Mouse (Mus musculus): Measurements from ENCODE around the gene Smarca4. TPM values are rescaled to one million over a fixed set of nuclear protein-coding genes. Genes with fewer than 3 reads are reported as not detected.

Gene Smarca4
- total and polyA plus RNA-seq, 2 experiments from 2014 or later = 22.2 to 55.9 TPM

DNA sequence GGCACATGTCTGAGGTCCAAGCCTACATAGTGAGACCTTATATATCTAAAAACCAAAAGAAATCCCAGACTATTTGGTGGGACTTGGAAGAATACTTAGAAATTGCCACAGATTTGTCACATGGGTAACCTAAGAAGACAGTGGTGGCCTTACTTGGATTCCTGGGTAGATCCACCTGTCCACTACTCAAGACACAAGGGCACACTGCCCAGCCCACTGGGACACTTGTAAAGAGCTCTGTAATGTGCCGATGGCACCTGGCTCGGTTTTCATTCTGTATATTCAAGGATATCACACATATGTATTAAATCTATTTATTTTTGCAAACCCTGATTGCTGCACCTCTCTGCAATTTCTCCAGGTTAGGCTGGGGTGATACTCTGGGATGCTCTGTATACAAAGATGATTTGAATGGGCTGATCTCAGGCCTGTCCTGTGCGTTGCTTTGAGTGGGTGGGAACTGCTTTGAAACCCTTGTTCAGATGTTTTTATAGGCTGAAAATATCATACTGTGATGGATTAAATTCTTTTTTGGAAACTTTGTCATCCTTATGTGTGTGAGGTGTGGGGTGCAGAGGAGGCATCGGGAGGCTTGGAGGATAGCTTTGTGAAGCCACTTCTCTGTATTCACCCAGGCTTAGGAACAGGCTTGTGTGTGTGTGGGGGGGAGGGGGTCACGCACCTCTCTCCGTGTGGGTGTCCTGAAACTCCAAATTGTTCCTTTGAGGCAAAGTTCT lies 133.6 kb downstream of the Smarca4 start:
- no peak overlapping the region for H3K9ac ChIP-seq (replicated peaks; ENCODE audit: low read depth, low read length)
- no peak overlapping the region for H3K4me2 ChIP-seq (ENCODE audit: low read depth, low read length)
- H3K27me3 ChIP-seq (ENCODE audit: control insufficient read depth, insufficient read depth, low read length) = no peaks in the 10 kb centered on the region
- H3K4me3 ChIP-seq (ENCODE audit: low read depth, low read length) = no peak overlapping the region
- ATAC-seq (ENCODE audit: insufficient read depth, low read depth) = no peak
- peaks cover 40% of the 10 kb centered on the region for H3K36me3 ChIP-seq (replicated peaks; ENCODE audit: control insufficient read depth, insufficient read depth, low read length)
- H3K27ac ChIP-seq (ENCODE audit: low read depth) = no peak overlapping the region
- no peak for TF ChIP-seq CTCF (IDR thresholded peaks at IDR 0.05; ENCODE audit: low read depth)
- TF ChIP-seq EP300 (IDR thresholded peaks at IDR 0.05; ENCODE audit: low read depth) = no peak
- WGBS = 92% methylated on average over 6 of the region's 6 CpGs
- H3K4me1 ChIP-seq (ENCODE audit: control insufficient read depth, insufficient read depth) = peaks cover 42% of the 10 kb centered on the region
- no peak for DNase-seq (ENCODE audit: low spot score)
- H3K9me3 ChIP-seq (replicated peaks; ENCODE audit: control insufficient read depth, low read length) = no peaks in the 10 kb centered on the region

DNA sequence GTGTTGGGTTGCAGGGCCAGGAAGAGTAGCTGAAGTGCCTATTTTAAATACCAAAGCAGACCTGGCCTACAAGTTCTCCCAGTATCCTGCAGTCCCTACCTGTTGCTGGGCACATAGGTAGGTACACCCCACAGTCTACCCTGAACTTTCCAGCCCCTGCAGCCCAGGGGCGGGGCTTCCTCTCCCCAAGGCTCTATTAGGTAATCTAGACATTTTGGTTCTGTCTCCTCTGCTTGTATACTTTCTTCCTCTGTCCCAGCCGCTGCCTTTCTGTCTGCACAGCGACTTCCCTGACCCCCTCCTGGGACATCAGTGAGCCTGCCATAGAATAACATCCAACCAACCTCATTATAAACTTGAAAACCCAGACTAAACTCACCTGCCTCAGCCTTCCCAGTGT lies 134.4 kb downstream of the Smarca4 start:
- H3K9ac ChIP-seq (replicated peaks; ENCODE audit: low read depth, low read length) = no peak overlapping the region
- no peak overlapping the region for H3K4me3 ChIP-seq (ENCODE audit: low read depth, low read length)
- no peak for ATAC-seq (ENCODE audit: insufficient read depth, low read depth)
- no peak overlapping the region for H3K27ac ChIP-seq (ENCODE audit: low read depth)
- H3K36me3 ChIP-seq (replicated peaks; ENCODE audit: control insufficient read depth, insufficient read depth, low read length) = peaks cover 32% of the 10 kb centered on the region
- TF ChIP-seq EP300 (IDR thresholded peaks at IDR 0.05; ENCODE audit: low read depth) = no peak
- TF ChIP-seq CTCF (IDR thresholded peaks at IDR 0.05; ENCODE audit: low read depth) = no peak
- 84% methylated on average over 3 of the region's 3 CpGs for WGBS
- H3K27me3 ChIP-seq (ENCODE audit: control insufficient read depth, insufficient read depth, low read length) = no peaks in the 10 kb centered on the region
- H3K4me1 ChIP-seq (ENCODE audit: control insufficient read depth, insufficient read depth) = peaks cover 48% of the 10 kb centered on the region
- H3K4me2 ChIP-seq (ENCODE audit: low read depth, low read length) = no peak overlapping the region
- no peaks in the 10 kb centered on the region for H3K9me3 ChIP-seq (replicated peaks; ENCODE audit: control insufficient read depth, low read length)
- no peak for DNase-seq (ENCODE audit: low spot score)

DNA sequence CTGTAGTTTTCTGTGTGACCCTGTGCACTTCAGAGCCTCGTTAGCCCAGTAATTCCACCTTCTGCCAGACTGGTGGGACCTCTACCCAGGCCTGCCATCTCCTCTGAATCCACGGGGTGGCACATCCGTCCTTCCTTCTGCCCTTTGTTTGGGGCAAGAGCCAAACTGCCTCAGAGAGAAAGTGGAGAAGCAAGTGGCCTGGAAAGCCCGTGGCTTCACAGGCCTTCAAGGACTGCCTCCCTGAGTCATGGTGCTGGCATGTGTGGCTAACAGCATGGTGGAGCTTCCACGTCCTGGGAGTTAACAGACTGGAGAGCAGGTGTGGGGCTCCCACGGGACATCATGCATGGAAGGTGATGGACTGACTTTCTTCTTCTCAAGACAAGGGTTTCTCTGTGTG lies 135.4 kb downstream of the Smarca4 start:
- no peaks in the 10 kb centered on the region for H3K27me3 ChIP-seq (ENCODE audit: control insufficient read depth, insufficient read depth, low read length)
- no peak overlapping the region for H3K4me3 ChIP-seq (ENCODE audit: low read depth, low read length)
- DNase-seq (ENCODE audit: low spot score) = peak; percentile 64
- 43% methylated on average over 6 of the region's 6 CpGs for WGBS
- ATAC-seq (ENCODE audit: insufficient read depth, low read depth) = peak; percentile 45
- H3K9me3 ChIP-seq (replicated peaks; ENCODE audit: control insufficient read depth, low read length) = no peaks in the 10 kb centered on the region
- peaks cover 22% of the 10 kb centered on the region for H3K36me3 ChIP-seq (replicated peaks; ENCODE audit: control insufficient read depth, insufficient read depth, low read length)
- no peak overlapping the region for H3K9ac ChIP-seq (replicated peaks; ENCODE audit: low read depth, low read length)
- no peak overlapping the region for H3K4me2 ChIP-seq (ENCODE audit: low read depth, low read length)
- peaks cover 48% of the 10 kb centered on the region for H3K4me1 ChIP-seq (ENCODE audit: control insufficient read depth, insufficient read depth)
- TF ChIP-seq EP300 (IDR thresholded peaks at IDR 0.05; ENCODE audit: low read depth) = no peak
- peak; percentile 64 for TF ChIP-seq CTCF (IDR thresholded peaks at IDR 0.05; ENCODE audit: low read depth)
- peak overlapping the region; percentile 82 for H3K27ac ChIP-seq (ENCODE audit: low read depth)

DNA sequence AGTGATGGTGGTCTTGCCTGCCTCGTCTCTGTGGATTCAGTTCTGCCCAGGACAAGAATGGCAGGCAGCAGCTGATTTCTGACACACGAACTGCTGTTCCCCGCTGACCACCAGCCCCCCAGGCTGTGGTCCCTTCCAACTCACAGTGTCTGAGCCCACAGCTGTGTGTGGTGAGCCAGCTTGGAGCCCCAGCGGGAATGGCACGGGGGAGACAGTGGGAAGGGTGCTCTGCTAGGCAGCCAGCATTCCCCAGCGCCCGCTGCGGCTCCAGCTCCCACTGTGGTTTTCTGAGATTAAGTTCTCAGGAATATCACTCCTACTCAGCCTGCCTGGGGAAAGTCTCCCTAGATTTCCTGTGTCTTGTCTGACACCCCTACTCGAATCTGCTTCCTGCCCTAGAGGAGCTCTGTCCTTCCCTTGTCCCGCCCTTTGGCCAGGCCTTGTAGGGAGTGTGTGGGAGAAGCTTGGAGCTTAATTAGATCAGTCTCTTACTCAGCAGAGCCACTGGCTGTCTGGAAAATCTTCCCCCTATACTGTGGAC lies 136.4 kb downstream of the Smarca4 start:
- DNase-seq (ENCODE audit: low spot score) (peak; percentile 73), ATAC-seq (ENCODE audit: insufficient read depth, low read depth) (0 out of 2 replicates have a peak, but pooled peaks have one; percentile 16)
- Histone ChIP-seq H3K4me3 (ENCODE audit: low read depth, low read length) (no peak overlapping the region), H3K27me3 (ENCODE audit: control insufficient read depth, insufficient read depth, low read length) (no peaks in the 10 kb centered on the region), H3K4me1 (ENCODE audit: control insufficient read depth, insufficient read depth) (peaks cover 46% of the 10 kb centered on the region), H3K9me3 (replicated peaks; ENCODE audit: control insufficient read depth, low read length) (no peaks in the 10 kb centered on the region), H3K9ac (replicated peaks; ENCODE audit: low read depth, low read length) (no peak overlapping the region), H3K4me2 (ENCODE audit: low read depth, low read length) (0 out of 2 replicates have a peak overlapping the region, but pooled peaks have one; percentile 10), H3K27ac (ENCODE audit: low read depth) (peak overlapping the region; percentile 82), H3K36me3 (replicated peaks; ENCODE audit: control insufficient read depth, insufficient read depth, low read length) (peaks cover 16% of the 10 kb centered on the region)
- 25% methylated on average over 10 of the region's 10 CpGs for WGBS
- TF ChIP-seq EP300 (IDR thresholded peaks at IDR 0.05; ENCODE audit: low read depth) (no peak), CTCF (IDR thresholded peaks at IDR 0.05; ENCODE audit: low read depth) (no peak)

MicroRNA genes within 50 kb of the gene (microRNA counts, 519-probe panel; counts per million panel counts)
- not detected for microRNA mmu-miR-1946b

Small RNA genes within 50 kb of the gene (microRNA-seq; reads per million reads assigned to microRNA genes)
- not detected for gene Mir1946b

Other genes starting within 250 kb of the Smarca4 start
- gene Ilf3, start 248.3 kb upstream of the Smarca4 start, total RNA-seq (2014; rRNA removed; ENCODE audit: low replicate concordance) = 34.7 and 37.3 TPM in 2 replicates
- gene Ilf3, start 248.3 kb upstream of the Smarca4 start, polyA plus RNA-seq (2015; fragmentation: Nextera tagmentation; extraction: Ambion mirVana) = 53.6 and 58.4 TPM in 2 replicates
- 34.3 and 39.7 TPM in 2 replicates for gene Qtrt1, start 204.3 kb upstream of the Smarca4 start, total RNA-seq (2014; rRNA removed; ENCODE audit: low replicate concordance)
- gene Qtrt1, start 204.3 kb upstream of the Smarca4 start, polyA plus RNA-seq (2015; fragmentation: Nextera tagmentation; extraction: Ambion mirVana) = 15.5 and 15.6 TPM in 2 replicates
- 78.3 and 95.8 TPM in 2 replicates for gene Dnm2, start 191.3 kb upstream of the Smarca4 start, total RNA-seq (2014; rRNA removed; ENCODE audit: low replicate concordance)
- 56.8 and 61.1 TPM in 2 replicates for gene Dnm2, start 191.3 kb upstream of the Smarca4 start, polyA plus RNA-seq (2015; fragmentation: Nextera tagmentation; extraction: Ambion mirVana)
- 70.5 and 99.3 TPM in 2 replicates for gene Tmed1, start 105.9 kb upstream of the Smarca4 start, total RNA-seq (2014; rRNA removed; ENCODE audit: low replicate concordance)
- 83.7 and 89.1 TPM in 2 replicates for gene Tmed1, start 105.9 kb upstream of the Smarca4 start, polyA plus RNA-seq (2015; fragmentation: Nextera tagmentation; extraction: Ambion mirVana)
- 0.15 and 3.3 TPM in 2 replicates for gene AB124611, start 90.0 kb upstream of the Smarca4 start, total RNA-seq (2014; rRNA removed; ENCODE audit: low replicate concordance)
- gene AB124611, start 90.0 kb upstream of the Smarca4 start, polyA plus RNA-seq (2015; fragmentation: Nextera tagmentation; extraction: Ambion mirVana) = 1.00 and 1.6 TPM in 2 replicates
- gene Carm1, start 69.3 kb upstream of the Smarca4 start, total RNA-seq (2014; rRNA removed; ENCODE audit: low replicate concordance) = 49.5 and 78.3 TPM in 2 replicates
- gene Carm1, start 69.3 kb upstream of the Smarca4 start, polyA plus RNA-seq (2015; fragmentation: Nextera tagmentation; extraction: Ambion mirVana) = 11.3 and 12.7 TPM in 2 replicates
- gene Timm29, start 23.4 kb upstream of the Smarca4 start, total RNA-seq (2014; rRNA removed; ENCODE audit: low replicate concordance) = 33.4 and 44.6 TPM in 2 replicates
- 23.2 and 23.7 TPM in 2 replicates for gene Timm29, start 23.4 kb upstream of the Smarca4 start, polyA plus RNA-seq (2015; fragmentation: Nextera tagmentation; extraction: Ambion mirVana)
- 12.3 and 17.6 TPM in 2 replicates for gene Yipf2, start 23.3 kb upstream of the Smarca4 start, total RNA-seq (2014; rRNA removed; ENCODE audit: low replicate concordance)
- 9.1 and 11.9 TPM in 2 replicates for gene Yipf2, start 23.3 kb upstream of the Smarca4 start, polyA plus RNA-seq (2015; fragmentation: Nextera tagmentation; extraction: Ambion mirVana)
- gene Ldlr, start 107.3 kb downstream of the Smarca4 start, total RNA-seq (2014; rRNA removed; ENCODE audit: low replicate concordance) = 36.8 and 42.9 TPM in 2 replicates
- gene Ldlr, start 107.3 kb downstream of the Smarca4 start, polyA plus RNA-seq (2015; fragmentation: Nextera tagmentation; extraction: Ambion mirVana) = 8.0 and 10.9 TPM in 2 replicates
- 22.3 and 76.0 TPM in 2 replicates for gene Spc24, start 144.1 kb downstream of the Smarca4 start, total RNA-seq (2014; rRNA removed; ENCODE audit: low replicate concordance)
- 35.2 and 40.3 TPM in 2 replicates for gene Spc24, start 144.1 kb downstream of the Smarca4 start, polyA plus RNA-seq (2015; fragmentation: Nextera tagmentation; extraction: Ambion mirVana)
- gene Kank2, start 182.6 kb downstream of the Smarca4 start, total RNA-seq (2014; rRNA removed; ENCODE audit: low replicate concordance) = 78.5 and 92.4 TPM in 2 replicates
- 10.3 and 10.9 TPM in 2 replicates for gene Kank2, start 182.6 kb downstream of the Smarca4 start, polyA plus RNA-seq (2015; fragmentation: Nextera tagmentation; extraction: Ambion mirVana)
- not detected in 2 replicates for gene Angptl8, start 219.3 kb downstream of the Smarca4 start, total RNA-seq (2014; rRNA removed; ENCODE audit: low replicate concordance)
- 0.55 and 0.69 TPM in 2 replicates for gene Angptl8, start 219.3 kb downstream of the Smarca4 start, polyA plus RNA-seq (2015; fragmentation: Nextera tagmentation; extraction: Ambion mirVana)
- gene Dock6, start 236.5 kb downstream of the Smarca4 start, total RNA-seq (2014; rRNA removed; ENCODE audit: low replicate concordance) = 38.5 and 65.3 TPM in 2 replicates
- gene Dock6, start 236.5 kb downstream of the Smarca4 start, polyA plus RNA-seq (2015; fragmentation: Nextera tagmentation; extraction: Ambion mirVana) = 19.1 and 22.7 TPM in 2 replicates